Mouse (Mus musculus) T-cell, adult 2 months (primary cell): ENCODE results near the gene Ephb1.

Source experiments
- DNase-seq: peaks from one replicate; pipeline ENCODE4 v3.0.0; 2022; ENCODE audit warnings: low spot score

Ephb1 gene

DNA sequence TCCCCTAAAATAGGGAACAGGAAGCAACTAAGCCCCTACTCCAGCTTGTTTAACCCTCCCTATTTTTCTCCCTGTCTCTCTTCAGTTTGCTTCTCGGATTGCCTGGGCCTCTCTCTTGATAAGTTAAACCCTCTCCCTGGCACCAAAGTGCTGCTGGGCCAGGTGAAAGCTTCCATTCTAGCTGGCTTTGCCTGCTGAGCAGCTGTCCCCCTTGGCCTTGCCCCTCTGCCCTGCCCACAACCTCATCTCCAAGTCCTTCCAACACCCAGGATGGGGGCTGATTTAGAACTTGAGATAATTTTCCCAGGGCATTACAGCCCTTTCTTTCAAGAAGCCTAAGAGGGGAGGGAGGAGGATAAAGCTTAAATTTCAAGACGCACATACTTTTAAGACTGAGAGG, 174.0 kb downstream of the Ephb1 start:
- DNase-seq: no peak

DNA sequence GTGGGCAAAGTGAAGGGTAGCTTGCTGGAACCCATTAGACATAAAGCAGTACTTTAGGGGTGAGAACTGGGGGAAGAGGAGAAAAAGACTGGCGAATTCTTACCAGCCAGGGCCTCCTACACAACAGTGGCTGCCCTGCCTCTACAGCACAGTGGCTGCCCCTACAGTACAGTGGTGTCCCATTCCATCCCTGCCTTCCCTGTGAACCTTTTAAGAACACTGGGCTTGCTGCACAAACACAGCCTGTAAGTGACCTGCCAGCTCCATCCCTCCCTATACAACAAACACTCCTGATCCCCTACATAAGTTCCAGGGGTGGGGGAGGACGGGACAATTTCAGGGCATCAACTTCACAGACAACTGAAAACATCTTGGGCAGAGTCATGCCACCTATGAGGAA, 174.4 kb downstream of the Ephb1 start:
- DNase-seq: no peak

DNA sequence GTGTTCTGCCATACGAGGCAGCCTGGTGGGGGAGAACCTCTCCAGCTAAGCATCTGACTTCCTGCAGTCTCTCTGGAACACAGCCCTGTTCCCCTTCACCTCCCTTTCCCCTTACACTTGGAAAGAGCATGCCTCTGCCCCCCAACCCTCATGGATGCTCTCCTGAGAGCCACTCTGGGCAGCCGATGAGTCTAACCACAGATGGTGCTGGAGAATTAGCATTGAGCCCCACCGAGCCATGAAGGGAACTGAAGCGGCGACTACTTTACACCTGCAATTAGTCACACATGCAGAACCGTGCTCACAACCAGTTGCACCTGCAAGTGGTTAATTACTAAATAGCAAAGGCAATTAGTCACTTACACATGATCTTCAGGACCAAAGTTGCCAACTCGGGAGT, 184.8 kb downstream of the Ephb1 start:
- DNase-seq: no peak

DNA sequence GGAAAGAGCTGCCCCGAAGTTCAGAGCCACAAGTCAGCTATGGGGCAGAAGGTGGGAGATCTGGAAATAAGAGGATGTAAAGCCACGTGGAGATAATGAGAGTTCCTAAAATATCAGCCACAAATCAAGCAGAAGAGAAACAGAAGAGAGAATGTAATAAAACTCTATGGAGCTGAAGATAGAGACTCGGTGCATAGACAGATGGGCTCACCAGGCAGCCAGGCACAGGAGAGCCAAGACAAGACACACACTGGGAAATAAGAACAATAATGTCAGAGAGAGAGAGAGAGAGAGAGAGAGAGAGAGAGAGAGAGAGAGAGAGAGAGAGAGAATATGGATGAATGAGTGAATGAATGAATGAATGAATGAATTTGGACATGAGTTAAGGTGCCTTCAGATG, 198.6 kb downstream of the Ephb1 start:
- no peak for DNase-seq

DNA sequence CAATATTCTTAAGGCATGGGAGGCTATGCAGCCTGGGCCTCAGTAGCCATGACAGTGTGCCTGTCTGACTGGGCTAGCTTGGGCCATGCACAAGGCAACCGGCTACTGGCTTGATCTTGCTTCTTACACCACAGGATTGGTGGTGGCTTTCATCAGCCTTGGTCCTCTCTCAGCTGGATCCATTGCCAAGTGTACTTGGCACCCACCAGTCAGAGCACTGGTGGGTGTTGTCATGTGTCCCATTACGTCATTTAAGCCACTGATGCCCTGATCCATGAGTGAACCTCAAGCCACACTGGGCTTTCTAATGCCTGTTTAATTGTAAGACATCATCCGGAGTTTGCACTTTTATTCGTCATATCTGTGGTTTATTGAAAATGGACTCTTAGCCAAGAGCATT, 215.3 kb downstream of the Ephb1 start:
- no peak for DNase-seq

DNA sequence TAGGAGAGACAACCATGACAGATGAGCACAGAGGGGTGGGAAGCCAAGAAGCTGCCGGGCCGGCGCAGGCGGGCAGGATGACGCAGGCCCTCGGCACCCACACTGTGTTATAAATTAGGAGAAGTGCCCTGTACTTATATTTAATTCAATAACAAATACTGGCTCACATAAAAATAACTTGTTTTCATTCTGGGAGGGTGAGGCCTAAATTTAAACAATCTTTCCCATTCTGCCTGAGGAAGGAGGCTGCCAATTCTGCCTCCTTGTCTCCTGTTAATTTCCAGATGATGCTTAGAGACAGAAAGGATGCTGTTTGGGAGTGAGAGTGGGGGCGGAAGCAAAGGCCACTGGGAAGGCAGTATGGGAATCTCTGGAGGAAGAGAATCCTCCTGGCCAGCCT, 215.8 kb downstream of the Ephb1 start:
- no peak for DNase-seq

DNA sequence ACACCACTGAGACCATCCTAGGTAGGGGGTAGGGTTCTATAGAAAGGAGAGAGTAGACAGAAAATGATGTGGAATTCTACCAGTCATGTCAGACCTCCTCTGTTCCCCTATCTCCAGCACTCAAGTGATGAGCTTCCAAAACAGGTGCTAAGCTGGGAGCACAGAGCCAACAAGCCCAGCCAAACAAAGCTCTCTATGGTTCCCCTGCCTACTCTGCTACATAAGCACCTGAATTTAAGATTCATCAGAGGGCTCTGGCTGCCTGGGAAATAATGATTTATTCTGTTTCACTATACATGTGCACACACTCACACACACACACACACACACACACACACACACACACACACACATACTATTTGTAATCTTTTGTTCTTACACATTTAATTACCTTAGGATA, 216.3 kb downstream of the Ephb1 start:
- DNase-seq: no peak

DNA sequence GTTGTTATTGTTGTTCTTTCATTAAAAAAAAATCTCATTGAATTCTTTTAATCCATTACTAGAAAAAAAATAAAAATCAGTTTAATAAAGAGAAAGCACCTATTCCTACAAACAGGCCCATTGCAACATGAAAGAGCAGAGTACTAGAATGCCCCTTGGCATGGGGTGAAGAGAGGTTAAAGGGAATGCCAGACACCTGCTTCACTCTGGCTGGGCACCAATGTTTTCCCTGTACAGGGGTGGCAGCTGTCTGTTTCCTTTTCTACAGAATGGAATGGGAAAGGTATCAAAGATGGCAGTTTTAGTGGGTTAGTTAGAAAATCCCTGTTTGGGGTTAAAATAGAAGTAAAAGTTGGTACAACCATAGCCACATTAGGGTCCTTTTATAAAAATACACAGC, 224.0 kb downstream of the Ephb1 start:
- DNase-seq: no peak

DNA sequence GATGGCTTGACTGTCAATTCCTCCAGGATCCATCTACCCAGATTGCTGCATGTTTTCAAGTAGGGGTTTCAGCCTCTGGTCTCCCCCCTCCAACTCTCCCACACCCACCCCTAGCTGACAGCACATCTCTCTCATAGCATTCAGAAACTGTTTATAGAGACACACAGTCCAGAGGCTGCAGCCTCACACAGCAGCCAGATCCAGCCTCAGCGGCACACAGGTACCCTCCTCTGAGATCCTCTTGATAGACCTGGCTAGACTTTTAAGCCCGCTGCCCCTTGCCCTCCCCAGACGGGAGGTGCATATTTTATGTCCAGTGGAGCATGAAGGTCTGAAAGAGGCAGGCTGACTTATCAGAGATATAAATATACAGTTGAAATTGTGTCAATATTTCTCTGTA, 228.0 kb downstream of the Ephb1 start:
- no peak for DNase-seq

DNA sequence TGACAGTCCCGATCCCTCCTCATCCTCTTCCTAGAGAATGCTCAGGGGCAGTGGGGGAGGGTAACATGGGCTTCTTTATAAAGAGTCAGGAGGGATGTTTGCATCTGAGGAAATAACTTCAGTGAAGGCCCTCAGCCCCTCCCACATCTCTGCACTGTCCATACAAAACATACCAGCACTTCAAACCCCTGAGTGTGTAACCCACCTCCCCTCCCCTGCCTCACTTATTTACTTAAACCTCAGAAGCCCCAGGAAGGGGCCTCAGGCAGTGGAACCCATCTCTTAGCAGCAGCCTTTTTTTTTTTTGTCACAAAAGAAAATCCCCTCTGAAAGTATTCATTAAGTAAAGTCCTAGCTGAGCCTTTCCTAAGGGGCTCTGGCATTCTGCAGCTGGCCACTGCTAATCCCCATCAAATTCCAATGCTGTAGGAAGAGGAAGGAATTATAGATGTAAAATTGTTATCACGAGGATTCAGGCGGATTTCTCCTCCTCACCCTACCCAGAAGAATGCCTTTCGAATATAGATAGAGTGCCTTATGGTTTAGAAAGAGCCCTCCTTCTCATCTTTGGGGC, 231.5 kb downstream of the Ephb1 start:
- no peak for DNase-seq

DNA sequence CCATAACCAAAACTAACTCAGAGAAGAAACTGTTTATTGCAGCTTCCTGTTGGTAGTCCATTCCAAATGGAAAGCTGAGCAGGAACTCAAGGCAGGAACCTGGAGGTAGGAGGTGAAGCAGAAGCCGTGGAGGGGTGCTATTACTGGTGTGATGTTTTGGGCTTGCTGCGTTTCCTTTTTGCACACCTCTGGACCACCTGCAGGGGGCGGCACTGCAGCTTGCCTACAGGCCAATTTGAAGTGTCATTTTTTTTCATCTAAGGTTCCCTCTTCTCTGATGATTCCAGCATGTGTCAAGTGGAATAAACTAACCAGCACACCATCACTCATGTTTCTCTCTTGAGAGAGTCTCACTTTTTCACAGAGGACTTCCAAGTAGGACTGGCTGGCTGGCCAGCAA, 235.1 kb downstream of the Ephb1 start:
- no peak for DNase-seq

DNA sequence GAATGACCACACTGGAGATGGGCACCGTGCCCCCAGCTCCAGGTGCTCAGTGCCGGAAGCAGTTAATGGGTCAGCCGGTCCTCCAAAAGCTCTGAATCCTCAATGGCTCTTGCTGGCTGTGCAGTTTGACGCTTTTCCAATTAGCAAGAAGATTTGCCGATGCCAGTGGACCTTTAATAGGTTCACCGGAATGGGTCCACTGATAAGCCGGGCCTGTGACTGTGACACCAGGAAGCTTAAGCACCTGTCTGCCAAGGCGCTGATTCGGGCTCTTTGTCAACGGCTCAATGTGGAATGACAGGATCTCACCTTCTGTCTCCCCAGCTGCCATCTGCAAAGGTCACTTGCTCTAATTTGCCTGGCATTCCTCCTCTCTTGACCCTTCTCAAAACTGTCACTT, 239.2 kb downstream of the Ephb1 start:
- DNase-seq: no peak

DNA sequence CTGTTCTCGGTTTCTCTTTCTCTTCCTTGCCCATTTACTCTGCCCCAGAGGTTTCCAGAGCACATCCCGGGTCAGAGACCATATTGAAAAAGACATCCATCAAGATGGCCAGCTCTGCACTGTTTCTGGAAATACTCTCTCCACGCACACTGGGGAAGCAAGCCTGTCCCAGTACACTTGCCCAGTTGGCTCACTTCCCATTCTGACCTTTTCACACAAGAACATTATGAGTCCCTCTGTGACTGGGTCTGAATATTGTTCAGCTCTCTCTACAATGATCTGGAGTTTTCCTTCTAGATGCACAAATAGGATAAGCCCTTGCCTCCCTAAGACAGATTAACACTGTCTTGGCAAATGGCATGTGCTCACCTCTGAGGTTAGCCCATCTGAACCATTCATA, 243.0 kb downstream of the Ephb1 start:
- no peak for DNase-seq

DNA sequence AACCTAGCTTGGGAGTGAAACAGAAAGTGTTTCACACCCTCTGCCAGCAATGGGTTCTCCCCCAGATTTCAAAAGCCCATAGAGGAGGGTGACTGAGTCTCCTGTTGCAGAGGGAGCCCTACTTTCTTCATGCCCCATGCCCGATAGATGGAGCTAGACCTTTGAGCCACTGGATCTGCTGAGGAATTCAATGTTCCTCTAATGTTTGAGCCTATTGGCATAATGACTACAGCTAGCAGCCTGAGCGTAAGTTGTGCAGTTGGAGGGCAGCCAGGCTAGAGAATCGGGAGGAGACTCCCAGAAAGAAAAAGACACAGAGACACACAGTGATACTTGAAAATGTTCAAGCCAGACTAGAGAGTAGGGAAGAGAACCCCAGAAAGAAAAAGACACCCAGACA, 246.5 kb downstream of the Ephb1 start:
- DNase-seq: no peak

DNA sequence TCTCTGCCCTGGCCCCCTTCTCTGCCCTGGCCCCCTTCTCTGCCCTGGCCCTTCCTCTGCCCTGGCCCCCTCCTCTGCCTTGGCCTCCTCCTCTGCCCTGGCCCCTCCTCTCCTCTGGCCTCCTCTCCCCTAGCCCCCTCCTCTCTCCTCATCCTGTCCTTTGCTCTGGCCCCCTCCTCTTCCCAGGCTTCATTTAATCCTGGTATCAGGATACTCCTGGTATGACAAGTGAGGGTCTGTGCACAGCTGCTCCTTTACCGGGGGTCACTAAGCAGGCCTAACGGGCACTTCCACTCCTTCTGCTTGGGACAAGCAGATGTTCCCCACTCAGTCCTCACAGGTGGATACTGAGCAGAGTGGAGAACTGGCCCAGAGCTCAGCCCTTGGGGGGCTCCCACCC, 247.3 kb downstream of the Ephb1 start:
- DNase-seq: no peak

DNA sequence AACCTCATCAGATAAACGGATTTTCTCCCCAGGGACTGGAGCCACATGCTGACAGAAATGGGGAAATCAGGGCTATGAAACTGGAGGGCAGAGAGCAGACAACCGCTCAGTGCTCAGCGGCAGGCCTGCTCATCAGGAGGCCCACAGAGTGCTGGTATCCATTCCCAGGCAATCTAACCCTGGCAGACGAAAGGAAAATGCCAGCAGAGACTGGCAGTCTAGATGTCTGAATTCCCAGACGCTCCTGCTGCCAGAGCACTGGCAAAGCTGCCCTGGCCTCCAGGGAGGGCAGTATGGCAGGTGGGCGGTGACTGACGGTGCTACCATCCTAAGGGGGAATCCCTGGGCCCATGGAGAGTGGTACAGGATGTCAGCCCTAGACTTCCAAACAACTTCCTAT, 257.7 kb downstream of the Ephb1 start:
- DNase-seq: no peak

DNA sequence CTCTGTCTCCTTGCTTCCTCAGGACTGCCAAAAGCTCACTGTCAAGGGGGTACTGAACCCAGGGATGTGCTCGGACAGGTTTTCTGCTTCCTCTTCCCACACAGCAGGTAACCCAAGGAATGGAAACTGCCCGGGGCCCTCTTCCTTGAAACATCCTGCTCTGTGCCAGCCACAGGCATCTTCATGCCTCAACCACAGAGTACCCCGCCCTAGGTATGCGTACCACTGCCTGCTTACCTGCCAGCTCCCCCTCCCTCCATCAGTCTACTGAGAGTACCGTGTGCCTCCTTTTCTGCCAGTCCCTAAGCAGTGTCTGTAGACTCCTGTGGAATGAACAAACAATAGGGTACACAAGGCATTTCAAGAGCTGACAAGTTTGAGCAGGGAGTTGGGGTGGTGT, 265.9 kb downstream of the Ephb1 start:
- DNase-seq: no peak

DNA sequence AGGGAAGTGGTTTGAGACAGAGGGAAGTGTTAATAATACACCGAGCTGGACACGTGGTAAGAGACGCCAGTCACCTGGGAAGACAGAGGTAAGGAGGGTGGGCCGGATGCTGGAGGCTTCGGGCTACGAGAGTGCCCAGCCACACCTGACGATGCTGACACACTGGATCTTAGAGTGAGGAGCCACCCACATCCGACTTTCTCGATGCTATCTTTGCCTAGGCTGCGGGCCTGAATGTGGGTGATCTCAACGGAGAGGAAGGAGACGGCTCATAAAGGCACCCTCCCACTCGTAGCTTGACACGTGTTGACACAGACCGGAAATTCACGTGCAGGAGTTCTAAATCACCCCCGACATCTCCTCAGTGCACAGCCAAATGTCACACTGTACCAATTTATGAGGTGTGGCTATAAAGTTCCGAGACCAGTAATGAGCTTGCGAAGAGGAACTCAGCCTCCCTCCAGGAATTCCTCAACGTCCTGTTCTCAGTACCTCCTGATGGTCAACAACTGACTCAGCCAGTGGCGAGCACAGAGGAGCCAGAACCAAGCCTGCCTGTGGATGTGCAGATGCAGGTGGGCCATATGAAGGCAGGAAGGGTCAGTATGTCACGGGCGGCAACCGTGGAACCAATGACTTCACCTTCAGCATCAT, 268.3 kb downstream of the Ephb1 start:
- DNase-seq: no peak

DNA sequence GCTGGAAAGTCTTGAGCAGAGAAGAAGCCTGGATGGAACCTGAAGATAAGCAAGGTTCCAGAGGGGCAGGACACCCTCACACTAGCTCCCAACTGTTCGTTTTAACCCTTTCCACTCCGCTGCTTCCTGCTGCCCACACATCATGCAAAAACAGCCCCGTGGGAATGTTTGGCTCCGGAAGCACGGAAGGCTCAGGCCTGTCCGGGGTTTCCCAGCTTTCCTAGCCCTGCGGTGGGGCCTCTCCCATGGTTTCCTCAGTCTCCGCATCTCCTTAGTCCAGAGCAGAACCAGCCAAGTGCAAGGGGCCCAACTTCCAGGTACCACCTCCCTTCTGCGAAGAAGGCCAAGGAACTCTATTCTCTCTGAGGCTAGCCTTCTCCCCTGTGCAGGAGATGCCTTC, 269.0 kb downstream of the Ephb1 start:
- no peak for DNase-seq

DNA sequence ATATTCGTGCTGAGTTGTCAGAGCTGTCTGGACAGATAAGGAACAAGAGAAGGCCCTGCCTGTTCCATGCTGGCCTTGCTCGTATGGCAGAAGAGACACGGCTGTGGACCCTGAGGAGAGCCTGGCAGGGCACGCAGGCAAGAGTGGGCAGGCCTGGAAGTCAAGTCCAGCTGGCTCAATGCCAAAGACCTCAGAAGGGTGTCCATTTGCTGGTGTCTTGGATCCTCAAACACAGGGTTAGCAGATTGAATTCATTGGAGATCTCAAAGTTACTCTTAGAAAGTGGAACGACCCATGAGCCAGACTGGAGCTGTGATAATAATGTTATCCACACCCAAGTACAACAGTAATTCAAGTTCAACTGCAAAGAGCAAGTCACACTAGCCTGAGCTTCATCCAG, 273.6 kb downstream of the Ephb1 start:
- DNase-seq: no peak

DNA sequence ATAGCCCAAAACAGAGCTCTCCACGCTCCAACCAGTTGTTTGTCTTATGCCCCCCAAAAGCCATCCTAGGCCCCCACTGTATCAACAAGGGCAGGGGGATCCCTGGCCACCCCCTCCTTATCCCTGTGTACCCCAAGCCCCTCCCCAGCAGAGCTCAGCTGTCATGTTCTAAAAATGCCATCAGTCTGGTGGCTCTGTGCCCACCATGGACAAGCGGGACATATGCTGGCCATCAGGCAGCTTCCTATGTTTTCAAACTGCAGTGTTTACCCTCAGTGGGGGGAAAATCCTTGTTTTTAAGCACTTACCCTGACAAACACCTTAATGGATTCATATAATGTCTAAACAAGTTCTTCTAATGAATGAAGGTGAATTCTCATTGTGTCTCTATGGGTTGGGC, 275.3 kb downstream of the Ephb1 start:
- DNase-seq: no peak

DNA sequence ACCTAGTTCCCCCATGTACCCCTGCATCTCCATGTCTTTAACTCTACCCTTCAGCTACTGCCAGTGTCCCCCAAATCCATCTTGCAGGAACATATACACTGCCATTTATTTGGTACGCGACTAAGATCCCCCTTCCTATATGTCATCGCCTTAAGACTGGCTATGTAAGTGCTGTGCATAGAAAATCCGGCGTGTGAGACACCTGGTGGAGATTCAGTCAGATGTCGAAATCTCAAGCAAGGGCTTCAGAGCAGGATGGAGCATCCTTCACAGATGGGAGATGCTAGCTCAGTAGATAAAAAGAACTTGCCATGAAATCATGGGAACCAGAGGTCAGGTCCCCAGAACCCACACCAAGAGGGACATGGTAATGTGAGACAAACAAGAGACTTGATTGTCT, 276.3 kb downstream of the Ephb1 start:
- no peak for DNase-seq

DNA sequence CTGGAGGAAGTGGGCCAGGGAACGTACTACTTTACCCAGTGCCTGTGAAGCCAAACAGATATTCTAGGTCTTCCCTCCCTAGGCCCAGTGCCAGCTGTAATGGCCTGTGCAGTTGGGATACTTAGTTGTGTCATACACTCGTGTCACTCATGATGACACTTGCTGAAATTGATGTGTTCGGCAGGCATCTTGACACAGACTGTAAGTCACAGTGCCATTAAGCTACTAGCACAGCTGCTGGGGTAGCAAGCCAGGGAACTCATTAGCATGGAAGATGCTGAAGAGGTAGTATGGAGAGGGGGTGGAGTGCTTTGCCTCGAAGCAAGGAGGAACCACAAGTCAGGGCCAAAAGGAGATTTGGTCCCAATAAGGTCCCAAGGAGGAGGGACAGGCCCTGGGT, 279.0 kb downstream of the Ephb1 start:
- DNase-seq: no peak

DNA sequence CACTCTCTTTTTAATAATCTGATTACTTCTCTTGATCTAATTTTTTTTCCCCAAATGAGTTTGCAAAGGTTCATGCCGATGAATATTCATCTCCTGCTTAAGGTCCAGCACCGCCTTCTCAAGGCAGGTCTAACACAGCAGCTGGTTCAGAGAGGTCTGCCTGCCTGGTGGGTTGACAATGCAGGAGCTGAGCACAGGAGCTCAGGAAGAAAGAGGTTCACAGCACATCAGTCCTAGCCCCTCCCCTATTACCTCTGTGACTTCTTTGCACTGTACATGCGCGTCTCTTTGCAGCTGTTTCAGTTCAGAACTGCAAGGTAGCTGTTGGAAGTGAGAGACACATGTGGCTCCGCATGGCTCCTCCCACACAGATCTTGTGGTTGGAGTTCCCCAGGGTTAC, 281.1 kb downstream of the Ephb1 start:
- no peak for DNase-seq
